Mouse (Mus musculus): ENCODE measurements at regions not wholly inside any gene's neighbourhood (a gene's known extent, or its start where the extent isn't known, plus 50 kb on each side); places are given as distances from the start of the nearest gene placed in this dataset.
"Not testable (repeated sequence)": the region's sequence is repeated elsewhere in the genome, so short reads cannot be mapped to it uniquely, and the experiment has no call there.

- Histone ChIP-seq H3K27ac (no peak overlapping the region), H3K4me3 (no peak overlapping the region)
- intact Hi-C loops (cut with DNase I): no loop called here
- no peak for TF ChIP-seq CTCF (IDR thresholded peaks at IDR 0.05)
- no peak for DNase-seq (ENCODE audit: extremely low spot score in 1 of 2, low spot score in 2 of 2)
Measured at GRCm38 (mm10) chr16:73230599-73230998, 922.5 kb downstream of the Robo1 start.

DNA sequence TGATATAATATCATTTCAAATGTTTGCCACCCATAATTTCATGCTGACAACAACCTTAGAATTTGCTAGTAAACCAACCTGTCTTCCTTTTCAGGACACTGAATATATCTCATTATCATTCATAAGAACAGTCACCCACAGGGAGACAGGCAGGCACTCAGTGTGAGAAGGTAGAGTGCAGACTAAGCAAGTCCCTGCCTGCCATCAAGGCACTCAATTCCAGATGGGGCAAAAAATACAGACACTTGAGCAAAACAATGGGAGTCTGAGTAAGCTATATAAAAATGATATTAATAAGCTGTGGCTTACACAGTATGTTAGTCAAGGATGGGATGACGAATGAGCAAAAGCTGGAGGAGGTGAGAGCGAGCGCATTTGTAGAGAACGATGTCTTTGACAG lies 909.4 kb downstream of the Robo1 start:
- TF ChIP-seq CTCF (IDR thresholded peaks at IDR 0.05): no peak
- Histone ChIP-seq H3K4me3 (no peak overlapping the region), H3K27ac (no peak overlapping the region)
- intact Hi-C loops (cut with DNase I): no loop called here
- DNase-seq (ENCODE audit: extremely low spot score in 1 of 2, low spot score in 2 of 2): no peak

- no peak overlapping the region for H3K27ac ChIP-seq
- TF ChIP-seq CTCF (IDR thresholded peaks at IDR 0.05): no peak
Measured at GRCm38 (mm10) chr16:73203542-73203941, 895.4 kb downstream of the Robo1 start.

DNA sequence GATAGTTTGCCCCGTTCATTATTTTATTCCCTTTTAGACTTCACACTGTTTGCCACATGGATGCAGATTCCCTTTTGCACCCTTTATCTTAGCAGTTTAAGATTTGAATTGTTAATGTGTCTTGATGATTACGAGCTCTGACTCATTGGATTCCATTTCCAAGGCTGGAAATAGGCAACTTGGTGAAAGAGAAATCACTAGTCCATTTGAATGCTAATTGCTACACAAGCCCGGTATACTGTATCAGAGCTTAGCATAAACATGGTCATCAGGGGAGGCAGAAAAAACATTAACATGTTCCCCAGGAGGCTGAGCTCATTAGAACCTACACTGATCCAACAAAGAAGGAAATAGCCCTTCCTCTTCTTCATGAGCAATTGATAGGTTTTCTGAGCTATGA lies 892.9 kb downstream of the Robo1 start:
- no peak for DNase-seq (ENCODE audit: extremely low spot score in 1 of 2, low spot score in 2 of 2)
- Histone ChIP-seq H3K27ac (no peak overlapping the region), H3K4me3 (no peak overlapping the region)
- intact Hi-C loops (cut with DNase I): no loop called here
- no peak for TF ChIP-seq CTCF (IDR thresholded peaks at IDR 0.05)

More at GRCm38 (mm10) chr16:73203542-73203941, 895.4 kb downstream of the Robo1 start:
- H3K4me3 ChIP-seq: no peak overlapping the region
- intact Hi-C loops (cut with DNase I): no loop called here
- DNase-seq (ENCODE audit: extremely low spot score in 1 of 2, low spot score in 2 of 2): no peak

DNA sequence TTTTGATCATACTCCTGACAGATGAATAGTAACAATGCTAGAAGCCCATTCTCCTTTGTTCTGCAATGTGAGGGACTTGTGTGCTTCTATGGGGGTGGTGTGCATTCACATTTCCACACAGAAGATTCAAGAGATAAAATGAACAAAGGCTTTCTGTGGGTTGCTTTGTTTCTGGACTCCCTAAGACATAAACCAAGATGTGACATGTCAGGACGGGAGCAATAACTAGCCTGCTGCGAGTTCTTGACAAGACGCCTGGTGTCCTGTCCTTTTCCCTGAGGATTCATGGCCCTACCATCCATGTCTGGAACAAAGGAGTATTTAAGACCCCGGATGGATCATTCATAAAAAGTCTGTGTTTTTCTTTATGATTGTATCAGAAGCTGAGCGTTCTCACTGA lies 874.7 kb downstream of the Robo1 start:
- no peak for DNase-seq (ENCODE audit: extremely low spot score in 1 of 2, low spot score in 2 of 2)
- TF ChIP-seq CTCF (IDR thresholded peaks at IDR 0.05): no peak
- intact Hi-C loops (cut with DNase I): no loop called here
- Histone ChIP-seq H3K4me3 (no peak overlapping the region), H3K27ac (no peak overlapping the region)

GRCm38 (mm10) chr16:73182258-73182657 lies 874.2 kb downstream of the Robo1 start:
- no peak overlapping the region for H3K27ac ChIP-seq
- no peak overlapping the region for H3K4me3 ChIP-seq
- intact Hi-C loops (cut with DNase I): no loop called here
- TF ChIP-seq CTCF (IDR thresholded peaks at IDR 0.05): no peak
- no peak for DNase-seq (ENCODE audit: extremely low spot score in 1 of 2, low spot score in 2 of 2)

DNA sequence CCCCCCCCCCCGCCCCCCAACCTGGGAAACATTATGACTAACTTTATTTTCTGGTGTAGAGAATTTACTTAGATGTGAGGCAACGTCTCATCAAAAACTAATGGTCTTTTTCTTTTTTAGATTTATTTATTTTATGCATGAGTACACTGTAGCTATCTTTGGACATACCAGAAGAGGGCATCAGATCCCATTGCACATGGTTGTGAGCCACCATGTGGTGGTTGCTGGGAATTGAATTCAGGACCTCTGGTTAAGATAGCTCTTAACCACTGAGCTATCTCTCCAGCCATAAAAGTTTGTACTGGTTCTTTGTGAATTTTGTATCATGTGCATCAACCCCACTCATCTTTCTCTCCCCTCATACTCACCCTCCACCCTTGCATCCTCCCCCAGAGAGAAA lies 847.3 kb downstream of the Robo1 start:
- no peak for DNase-seq (ENCODE audit: extremely low spot score in 1 of 2, low spot score in 2 of 2)
- Histone ChIP-seq H3K4me3 (no peak overlapping the region), H3K27ac (no peak overlapping the region)
- peak; percentile 17; the same call in 1 of the 2 replicates for TF ChIP-seq CTCF (IDR thresholded peaks at IDR 0.05)
- intact Hi-C loops (cut with DNase I): no loop called here

GRCm38 (mm10) chr16:73127927-73128326 lies 819.8 kb downstream of the Robo1 start:
- H3K4me3 ChIP-seq; DNase-seq (ENCODE audit: extremely low spot score in 1 of 2, low spot score in 2 of 2); H3K27ac ChIP-seq; intact Hi-C loops (cut with DNase I): not testable (repeated sequence)

- no peak for TF ChIP-seq CTCF (IDR thresholded peaks at IDR 0.05)
- intact Hi-C loops (cut with DNase I): no loop called here
- DNase-seq (ENCODE audit: extremely low spot score in 1 of 2, low spot score in 2 of 2): no peak
- Histone ChIP-seq H3K4me3 (no peak overlapping the region), H3K27ac (no peak overlapping the region)
Measured at GRCm38 (mm10) chr16:73120568-73120967, 812.5 kb downstream of the Robo1 start.

- Histone ChIP-seq H3K4me3 (no peak overlapping the region), H3K27ac (no peak overlapping the region)
- intact Hi-C loops (cut with DNase I): no loop called here
- DNase-seq (ENCODE audit: extremely low spot score in 1 of 2, low spot score in 2 of 2): no peak
- TF ChIP-seq CTCF (IDR thresholded peaks at IDR 0.05): no peak
Measured at GRCm38 (mm10) chr16:73117338-73117737, 809.2 kb downstream of the Robo1 start.

DNA sequence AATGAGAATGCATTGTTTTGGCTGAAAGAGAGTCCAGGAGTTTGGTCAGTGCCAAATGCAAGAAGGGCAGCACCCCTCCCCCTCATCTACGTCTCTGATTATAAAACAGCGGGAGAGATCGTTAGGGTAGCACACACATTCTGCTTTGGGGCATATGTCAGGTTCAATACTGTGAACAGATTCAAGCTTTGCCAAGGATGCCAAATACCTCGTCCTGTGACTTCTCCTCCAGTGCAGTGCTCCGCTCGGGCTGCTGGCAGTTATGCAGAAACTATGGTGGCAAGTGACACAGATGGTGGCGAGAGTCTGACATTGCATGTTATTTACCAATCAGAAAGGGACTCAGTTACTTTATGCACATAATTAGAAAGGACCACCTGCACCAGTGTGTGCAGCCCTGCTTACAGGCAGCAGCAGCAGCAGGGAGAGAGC lies 799.9 kb downstream of the Robo1 start:
- intact Hi-C loops (cut with DNase I): loop anchor here (10.0 kb wide), 1 partner anchor 257 kb away; no protein-coding TSS in a partner anchor
- H3K27ac ChIP-seq: no peak overlapping the region

GRCm38 (mm10) chr16:73107608-73108007 lies 799.5 kb downstream of the Robo1 start:
- Histone ChIP-seq H3K4me3 (no peak overlapping the region), H3K27ac (no peak overlapping the region)
- no peak for TF ChIP-seq CTCF (IDR thresholded peaks at IDR 0.05)
- intact Hi-C loops (cut with DNase I): loop anchor here (10.0 kb wide), 1 partner anchor 257 kb away; no protein-coding TSS in a partner anchor
- no peak for DNase-seq (ENCODE audit: extremely low spot score in 1 of 2, low spot score in 2 of 2)

More for the DNA sequence above, 799.9 kb downstream of the Robo1 start:
- DNase-seq (ENCODE audit: extremely low spot score in 1 of 2, low spot score in 2 of 2): no peak
- TF ChIP-seq CTCF (IDR thresholded peaks at IDR 0.05): no peak
- H3K4me3 ChIP-seq: peak overlapping the region; percentile 22; the same call in 1 of the 2 replicates

GRCm38 (mm10) chr16:73105496-73105895 lies 797.4 kb downstream of the Robo1 start:
- H3K4me3 ChIP-seq: no peak overlapping the region
- intact Hi-C loops (cut with DNase I): loop anchor here (10.0 kb wide), 1 partner anchor 259 kb away; no protein-coding TSS in a partner anchor
- DNase-seq (ENCODE audit: extremely low spot score in 1 of 2, low spot score in 2 of 2): peak; percentile 42
- TF ChIP-seq CTCF (IDR thresholded peaks at IDR 0.05): no peak
- no peak overlapping the region for H3K27ac ChIP-seq
